Mouse (Mus musculus) monocyte, adult 59 days (primary cell): ENCODE data around the gene Iqsec3. TPM values are rescaled to one million over a fixed set of nuclear protein-coding genes. Genes with fewer than 3 reads are reported as not detected.

Source experiments
- total RNA-seq, 2 experiments: library from RNA; stranded (reverse); gene quantifications; one replicate each; pipeline ENCODE4 v1.2.4; 2023

Gene Iqsec3
- not detected for total RNA-seq

GRCm38 (mm10) chr6:121473093-121473821 lies at the start of gene Iqsec3:
Gene Iqsec3 (minus strand): TSS chr6:121473678.

DNA sequence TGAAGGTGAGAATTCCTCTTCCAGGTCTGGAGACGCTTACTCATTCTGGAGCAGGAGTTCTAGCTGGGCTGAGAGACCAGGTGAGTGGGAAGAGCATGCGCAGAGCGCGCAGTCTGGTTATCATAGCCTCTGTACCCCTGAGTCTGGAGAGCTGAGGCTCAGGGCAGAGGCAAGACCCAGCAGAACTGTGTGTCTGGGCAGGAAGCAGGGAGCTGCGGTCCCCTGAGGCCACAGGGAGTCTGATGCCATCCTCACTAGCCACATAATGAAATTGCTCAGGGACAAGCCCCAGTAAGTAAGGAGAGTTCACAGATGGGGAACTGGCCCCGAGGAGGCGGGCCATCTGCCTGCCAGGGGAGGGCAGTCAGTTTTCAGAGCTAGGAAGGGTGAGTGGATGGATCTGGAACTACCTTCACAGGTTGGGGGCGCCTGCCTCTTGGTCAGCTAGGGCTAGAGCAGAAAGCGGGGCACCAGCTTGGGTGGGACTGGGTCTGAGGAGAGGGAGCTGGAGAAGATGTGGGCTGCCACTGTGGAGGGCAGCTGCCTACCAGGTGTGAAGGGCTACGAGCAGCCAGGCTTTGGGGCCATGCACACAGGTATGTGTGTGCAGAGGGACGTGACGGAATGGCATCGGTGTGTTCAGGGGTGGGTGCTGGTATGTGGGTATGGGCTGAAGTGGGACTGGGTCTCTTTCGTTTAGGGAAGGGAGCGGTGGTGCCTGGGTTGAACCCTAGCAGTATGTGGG lies 130.3 kb downstream of the Iqsec3 start, which contains the start of gene Slc6a12:
Gene Slc6a12 (plus strand): TSS at position 51 of the 745 bp plus-strand sequence.

Other genes starting within 250 kb of the Iqsec3 start
- 10 to 100 TPM; 11.8 to 17.2 TPM for gene Usp18, start 227.8 kb downstream of the Iqsec3 start, total RNA-seq
- under 1 TPM; 0.50 to 0.70 TPM for gene Slc6a13, start 173.5 kb downstream of the Iqsec3 start, total RNA-seq
- gene Slc6a12, start 130.6 kb downstream of the Iqsec3 start, total RNA-seq = 10 to 100 TPM; 15.0 to 19.0 TPM
- gene A2m, start 161.7 kb upstream of the Iqsec3 start, total RNA-seq = not detected